Mouse (Mus musculus): ENCODE measurements around the gene Fryl.

Gene Fryl

GRCm38 (mm10) chr5:73160440-73160839 lies 96.0 kb downstream of the Fryl start:
- DNase-seq (ENCODE audit: low read depth, low spot score): no peak

- no peak for DNase-seq (ENCODE audit: low read depth, low spot score)
Observed at GRCm38 (mm10) chr5:73157502-73157901, 98.9 kb downstream of the Fryl start.

- DNase-seq (ENCODE audit: low read depth, low spot score): no peak
Observed at GRCm38 (mm10) chr5:73157009-73157408, 99.4 kb downstream of the Fryl start.

- DNase-seq (ENCODE audit: low read depth, low spot score): no peak
Observed at GRCm38 (mm10) chr5:73156226-73156926, 100.0 kb downstream of the Fryl start.

- peak; percentile 20 for DNase-seq (ENCODE audit: low read depth, low spot score)
Observed at GRCm38 (mm10) chr5:73153802-73154465, 102.5 kb downstream of the Fryl start.

GRCm38 (mm10) chr5:73152206-73152605 lies 104.2 kb downstream of the Fryl start:
- peak; percentile 59 for DNase-seq (ENCODE audit: low read depth, low spot score)

- DNase-seq (ENCODE audit: low read depth, low spot score): peak; percentile 15
Observed at GRCm38 (mm10) chr5:73150877-73151445, 105.5 kb downstream of the Fryl start.

- DNase-seq (ENCODE audit: low read depth, low spot score): no peak
Observed at GRCm38 (mm10) chr5:73144987-73145386, 111.4 kb downstream of the Fryl start.

GRCm38 (mm10) chr5:73141712-73142111 lies 114.7 kb downstream of the Fryl start:
- DNase-seq (ENCODE audit: low read depth, low spot score): no peak

GRCm38 (mm10) chr5:73141161-73141560 lies 115.3 kb downstream of the Fryl start:
- no peak for DNase-seq (ENCODE audit: low read depth, low spot score)

GRCm38 (mm10) chr5:73137561-73137960 lies 118.9 kb downstream of the Fryl start:
- DNase-seq (ENCODE audit: low read depth, low spot score): no peak

GRCm38 (mm10) chr5:73135959-73136358 lies 120.5 kb downstream of the Fryl start:
- DNase-seq (ENCODE audit: low read depth, low spot score): no peak

- DNase-seq (ENCODE audit: low read depth, low spot score): no peak
Observed at GRCm38 (mm10) chr5:73135131-73135530, 121.3 kb downstream of the Fryl start.

- peak; percentile 72 for DNase-seq (ENCODE audit: low read depth, low spot score)
Observed at GRCm38 (mm10) chr5:73133833-73134185, 122.6 kb downstream of the Fryl start.

GRCm38 (mm10) chr5:73132998-73133832 lies 123.2 kb downstream of the Fryl start:
- DNase-seq (ENCODE audit: low read depth, low spot score): no peak

GRCm38 (mm10) chr5:73130984-73131383 lies 125.4 kb downstream of the Fryl start:
- DNase-seq (ENCODE audit: low read depth, low spot score): no peak

GRCm38 (mm10) chr5:73129871-73130270 lies 126.5 kb downstream of the Fryl start:
- no peak for DNase-seq (ENCODE audit: low read depth, low spot score)

GRCm38 (mm10) chr5:73119969-73120725 lies 136.3 kb downstream of the Fryl start:
- no peak for DNase-seq (ENCODE audit: low read depth, low spot score)

- no peak for DNase-seq (ENCODE audit: low read depth, low spot score)
Observed at GRCm38 (mm10) chr5:73119524-73119923, 136.9 kb downstream of the Fryl start.

- no peak for DNase-seq (ENCODE audit: low read depth, low spot score)
Observed at GRCm38 (mm10) chr5:73118786-73119185, 137.6 kb downstream of the Fryl start.

- DNase-seq (ENCODE audit: low read depth, low spot score): peak; percentile 74
Observed at GRCm38 (mm10) chr5:73114878-73115277, 141.5 kb downstream of the Fryl start.

Measured in CD4-positive, CD25-positive, alpha-beta regulatory T cell, adult 2 months (primary cell).